Mouse (Mus musculus) embryonic fibroblast, embryonic 13.5 days (primary cell): ENCODE results near the gene Grap.

Source experiments
- CTCF ChIP-seq: IDR thresholded peaks from 2 replicates; pipeline ENCODE4 v1.5.1; 2011; ENCODE audit warnings: mild to moderate bottlenecking, control low read depth, low read length, moderate library complexity, borderline replicate concordance; ENCODE audit not compliant: insufficient read depth
- POLR2A ChIP-seq: IDR thresholded peaks from 2 replicates; pipeline ENCODE4 v1.6.1; 2011; ENCODE audit warnings: low read depth, mild to moderate bottlenecking, control low read depth, low read length, moderate library complexity

GRCm38 (mm10) chr11:61722077-61722476 lies 69.0 kb downstream of the Grap start:
- no peak for TF ChIP-seq CTCF
- TF ChIP-seq POLR2A: no peak
